12 mouse cellular contexts compared by ENCODE assay signal in the genomic region with DNA sequence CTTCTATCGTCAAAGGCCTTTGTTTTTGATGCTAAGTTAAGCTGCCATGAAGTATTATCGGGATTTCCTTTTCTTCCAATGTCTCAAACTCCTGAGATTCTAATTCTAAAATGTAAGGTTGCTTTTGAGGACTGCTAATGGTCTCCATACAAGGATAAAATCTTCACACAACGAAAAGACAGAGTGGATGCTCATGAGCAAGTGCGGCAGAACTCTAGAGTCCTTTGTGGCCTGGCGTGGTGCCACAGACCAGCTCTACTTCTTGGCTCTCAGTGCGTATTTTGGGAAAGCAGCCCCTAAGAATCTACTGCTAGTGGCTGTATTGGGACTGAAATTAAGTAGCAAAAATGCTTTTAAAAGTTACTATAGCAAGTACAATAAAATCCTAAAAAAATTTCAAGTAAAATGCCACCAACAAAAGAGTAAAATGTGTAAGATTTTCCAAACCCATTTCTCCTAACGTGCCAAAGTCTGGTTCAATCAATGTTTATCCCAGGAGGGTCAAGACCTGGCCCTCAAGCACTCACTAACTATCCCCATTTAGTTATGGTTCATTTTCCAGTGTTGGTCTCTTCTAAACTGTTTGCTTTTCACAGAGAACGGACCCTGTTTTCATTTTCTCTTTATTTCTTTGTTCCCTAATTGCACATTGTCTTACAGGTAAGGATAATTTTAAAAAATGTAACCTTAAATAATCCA. TPM values are rescaled to one million over a fixed set of nuclear protein-coding genes. Genes with fewer than 3 reads are reported as not detected.
DNase-seq lines count a peak whose midpoint lies in the region; ATAC-seq and TF ChIP-seq lines count a peak whose summit lies in the region.
"Had no signal": no experiment of that assay in that cellular context is flagged by ENCODE, and none has a peak within 500 bp of the region (broad histone marks: within the 10 kb centered on the region; RNA-seq: fewer than 3 reads in every experiment).

No protein-coding gene starts in this region.

- TF ChIP-seq CTCF in forebrain, postnatal 0 days (IDR thresholded peaks at IDR 0.05; ENCODE audit: low read depth): no peak
- no peak for TF ChIP-seq CTCF in lung, postnatal 0 days (IDR thresholded peaks at IDR 0.05)
- no peak for TF ChIP-seq CTCF in cerebellum, adult 2 months (IDR thresholded peaks at IDR 0.05; ENCODE audit: borderline replicate concordance, insufficient read depth, low read depth, low read length)

- no peak overlapping the region for H3K27ac ChIP-seq in forebrain, postnatal 0 days (ENCODE audit: low read depth, low read length)
- H3K27ac ChIP-seq in forebrain, embryonic 10.5 days: no peak overlapping the region
- no peak overlapping the region for H3K27ac ChIP-seq in lung, postnatal 0 days (ENCODE audit: low read length)
- peak overlapping the region; percentile 43; the same call in 1 of the 2 replicates for H3K27ac ChIP-seq in heart, embryonic 16.5 days (ENCODE audit: low read length)
- H3K27ac ChIP-seq in cerebellum, adult 2 months (ENCODE audit: insufficient read depth, low read length): no peak overlapping the region
- H3K27ac ChIP-seq: liver, embryonic 14.5 days had no signal

- peak; percentile 4 for DNase-seq in forebrain, postnatal 0 days
- no peak for DNase-seq in forebrain, embryonic 10.5 days (ENCODE audit: extremely low spot score, low spot score)
- DNase-seq in lung, postnatal 14 days: peak; percentile 41
- no peak for DNase-seq in lung, postnatal 0 days (ENCODE audit: low spot score)
- DNase-seq in ovary, postnatal 36 days (ENCODE audit: low spot score): peak; percentile 57
- DNase-seq in c-Kit-positive CD71-positive TER-119-positive erythroid progenitor cells, embryonic 14.5 days (ENCODE audit: low spot score): no peak
- DNase-seq in cerebellum, adult 2 months: no peak
- DNase-seq: adrenal gland, adult 2 months had no signal

- H3K9ac ChIP-seq in forebrain, postnatal 0 days: no peak overlapping the region
- no peak overlapping the region for H3K9ac ChIP-seq in lung, postnatal 0 days (replicated peaks; ENCODE audit: low read depth)
- H3K9ac ChIP-seq in heart, embryonic 16.5 days (ENCODE audit: low read length): no peak overlapping the region
- H3K9ac ChIP-seq: liver, embryonic 14.5 days had no signal

- H3K4me1 ChIP-seq in forebrain, postnatal 0 days (ENCODE audit: insufficient read depth): no peaks in the 10 kb centered on the region
- H3K4me1 ChIP-seq in forebrain, embryonic 10.5 days: no peaks in the 10 kb centered on the region
- H3K4me1 ChIP-seq in lung, postnatal 0 days (ENCODE audit: insufficient read depth, low read depth, low read length): no peaks in the 10 kb centered on the region
- no peaks in the 10 kb centered on the region for H3K4me1 ChIP-seq in heart, embryonic 16.5 days (ENCODE audit: control insufficient read depth, insufficient read depth, low read length)
- no peaks in the 10 kb centered on the region for H3K4me1 ChIP-seq in cerebellum, adult 2 months (ENCODE audit: control insufficient read depth, insufficient read depth, low read length)

- TF ChIP-seq POLR2A in cerebellum, adult 2 months (IDR thresholded peaks at IDR 0.05; ENCODE audit: borderline replicate concordance, insufficient read depth, low read length): no peak

- H3K36me3 ChIP-seq in forebrain, postnatal 0 days (ENCODE audit: insufficient read depth): no peaks in the 10 kb centered on the region
- no peaks in the 10 kb centered on the region for H3K36me3 ChIP-seq in forebrain, embryonic 10.5 days (replicated peaks)
- no peaks in the 10 kb centered on the region for H3K36me3 ChIP-seq in lung, postnatal 0 days (ENCODE audit: insufficient read depth, low read length)
- H3K36me3 ChIP-seq in heart, embryonic 16.5 days (ENCODE audit: control insufficient read depth, insufficient read depth): no peaks in the 10 kb centered on the region

- 73% methylated on average over 8 of the region's 8 CpGs for WGBS in forebrain, postnatal 0 days
- 81% methylated on average over 8 of the region's 8 CpGs for WGBS in forebrain, embryonic 10.5 days
- WGBS in lung, postnatal 0 days: 59% methylated on average over 8 of the region's 8 CpGs
- whole genome bisulfite sequencing in heart, embryonic 16.5 days: 66% methylated on average over 8 of the region's 8 CpGs
- WGBS in cerebellum, adult 2 months: 54% methylated on average over 8 of the region's 8 CpGs

- no peak for ATAC-seq in forebrain, postnatal 0 days
- no peak for ATAC-seq in lung, postnatal 0 days
- ATAC-seq in heart, embryonic 16.5 days (replicated peaks; ENCODE audit: extremely low read depth, insufficient read depth, low FRiP score): no peak
- ATAC-seq: intestine, embryonic 16.5 days had no signal

- no peaks in the 10 kb centered on the region for H3K27me3 ChIP-seq in forebrain, postnatal 0 days (ENCODE audit: insufficient read depth, low read length)
- H3K27me3 ChIP-seq in forebrain, embryonic 10.5 days (ENCODE audit: poor library complexity, severe bottlenecking): no peaks in the 10 kb centered on the region
- no peaks in the 10 kb centered on the region for H3K27me3 ChIP-seq in lung, postnatal 0 days (replicated peaks; ENCODE audit: insufficient read depth, low read length)
- H3K27me3 ChIP-seq in heart, embryonic 16.5 days (ENCODE audit: control insufficient read depth, insufficient read depth, low read length): no peaks in the 10 kb centered on the region
- H3K27me3 ChIP-seq in cerebellum, adult 2 months (ENCODE audit: control insufficient read depth, insufficient read depth, low read length): no peaks in the 10 kb centered on the region

- no peak for TF ChIP-seq EP300 in lung, postnatal 0 days (IDR thresholded peaks at IDR 0.05)

- H3K4me3 ChIP-seq in forebrain, postnatal 0 days (ENCODE audit: low read depth, low read length): no peak overlapping the region
- no peak overlapping the region for H3K4me3 ChIP-seq in forebrain, embryonic 10.5 days
- no peak overlapping the region for H3K4me3 ChIP-seq in lung, postnatal 0 days (ENCODE audit: low read depth, low read length)
- H3K4me3 ChIP-seq in heart, embryonic 16.5 days (ENCODE audit: low read length): no peak overlapping the region
- H3K4me3 ChIP-seq in cerebellum, adult 2 months (replicated peaks; ENCODE audit: insufficient read depth, low read depth, low read length): no peak overlapping the region

- H3K4me2 ChIP-seq in forebrain, postnatal 0 days (ENCODE audit: low read depth): no peak overlapping the region
- no peak overlapping the region for H3K4me2 ChIP-seq in lung, postnatal 0 days (replicated peaks; ENCODE audit: low read depth, low read length)
- no peak overlapping the region for H3K4me2 ChIP-seq in heart, embryonic 16.5 days (ENCODE audit: low read depth, low read length)

- H3K9me3 ChIP-seq in forebrain, postnatal 0 days (ENCODE audit: low read length): no peaks in the 10 kb centered on the region
- H3K9me3 ChIP-seq in forebrain, embryonic 10.5 days: no peaks in the 10 kb centered on the region
- H3K9me3 ChIP-seq in lung, postnatal 0 days (ENCODE audit: low read length): no peaks in the 10 kb centered on the region
- H3K9me3 ChIP-seq in heart, embryonic 16.5 days (replicated peaks; ENCODE audit: control insufficient read depth, low read length): no peaks in the 10 kb centered on the region

RNA-seq across cellular contexts. Expression of a gene that starts 2.2 kb away (rescaled TPM):
- total RNA-seq in forebrain, postnatal 0 days (2014; rRNA removed): 1.9 and 2.4 TPM in 2 replicates
- 1.9 and 2.3 TPM in 2 replicates for polyA plus RNA-seq in forebrain, postnatal 0 days (2015; fragmentation: Nextera tagmentation; extraction: Ambion mirVana)
- polyA plus RNA-seq in forebrain, embryonic 10.5 days (2016; fragmentation: Nextera tagmentation; extraction: Ambion mirVana): 0.99 and 1.1 TPM in 2 replicates
- polyA plus RNA-seq in lung, postnatal 0 days (2015; fragmentation: Nextera tagmentation; extraction: Ambion mirVana): 0.54 and 0.74 TPM in 2 replicates
- polyA plus RNA-seq in heart, embryonic 16.5 days (2015; fragmentation: Nextera tagmentation; extraction: Ambion mirVana): 0.74 and 1.3 TPM in 2 replicates
- polyA plus RNA-seq in cerebellum, adult 2 months (2012; rRNA removed): 0.41 and 1.3 TPM in 2 replicates
- total RNA-seq: common myeloid progenitor, adult 5-6 weeks had no signal

RNA-seq across cellular contexts. Expression of a gene that starts 23.4 kb away (rescaled TPM):
- 19.2 and 29.8 TPM in 2 replicates for total RNA-seq in forebrain, postnatal 0 days (2014; rRNA removed)
- 13.6 and 18.1 TPM in 2 replicates for polyA plus RNA-seq in forebrain, postnatal 0 days (2015; fragmentation: Nextera tagmentation; extraction: Ambion mirVana)
- 1.7 and 2.6 TPM in 2 replicates for polyA plus RNA-seq in forebrain, embryonic 10.5 days (2016; fragmentation: Nextera tagmentation; extraction: Ambion mirVana)
- polyA plus RNA-seq in lung, postnatal 0 days (2015; fragmentation: Nextera tagmentation; extraction: Ambion mirVana): 79.1 and 79.9 TPM in 2 replicates
- 49.8 and 53.8 TPM in 2 replicates for polyA plus RNA-seq in heart, embryonic 16.5 days (2015; fragmentation: Nextera tagmentation; extraction: Ambion mirVana)
- polyA plus RNA-seq in cerebellum, adult 2 months (2012; rRNA removed): 2.2 and 4.6 TPM in 2 replicates

RNA-seq across cellular contexts. Expression of a gene that starts 40.2 kb away (rescaled TPM):
- total RNA-seq in forebrain, postnatal 0 days (2014; rRNA removed): 1.6 and 7.9 TPM in 2 replicates
- 1.1 and 1.4 TPM in 2 replicates for polyA plus RNA-seq in forebrain, postnatal 0 days (2015; fragmentation: Nextera tagmentation; extraction: Ambion mirVana)
- polyA plus RNA-seq in forebrain, embryonic 10.5 days (2016; fragmentation: Nextera tagmentation; extraction: Ambion mirVana): 0.18 and 0.21 TPM in 2 replicates
- 102 and 115 TPM in 2 replicates for polyA plus RNA-seq in lung, postnatal 0 days (2015; fragmentation: Nextera tagmentation; extraction: Ambion mirVana)
- polyA plus RNA-seq in heart, embryonic 16.5 days (2015; fragmentation: Nextera tagmentation; extraction: Ambion mirVana): 32.2 and 45.0 TPM in 2 replicates
- 0.92 and 1.1 TPM in 2 replicates for polyA plus RNA-seq in cerebellum, adult 2 months (2012; rRNA removed)
- total RNA-seq: common myeloid progenitor, adult 5-6 weeks had no signal

Comparison
In these comparisons a context has a peak if more than half of its experiments do, and no peak if none do; other contexts are left out.
1. DNase-seq: peak in forebrain, postnatal 0 days (single experiment), lung, postnatal 14 days (single experiment) and ovary, postnatal 36 days (single experiment); none in forebrain, embryonic 10.5 days (single experiment), lung, postnatal 0 days (single experiment), c-Kit-positive CD71-positive TER-119-positive erythroid progenitor cells, embryonic 14.5 days (single experiment) and cerebellum, adult 2 months (0 of 2).
2. RNA of a gene that starts 40.2 kb away (polyA plus RNA-seq): 102 to 115 TPM in lung, postnatal 0 days and 32.2 to 45.0 TPM in heart, embryonic 16.5 days; 0.92 to 1.1 TPM in cerebellum, adult 2 months, 1.1 to 1.4 TPM in forebrain, postnatal 0 days and 0.18 to 0.21 TPM in forebrain, embryonic 10.5 days; every median in the first group is over 10 times any median in the second.